26 mouse cellular contexts compared by ENCODE assay signal in genomic region chr19:18979996-18980395, GRCm38 (mm10).
DNase-seq lines count a peak whose midpoint lies in the region; ATAC-seq lines count a peak whose summit lies in the region.
"Had no signal": no experiment of that assay in that cellular context is flagged by ENCODE, and none has a peak within 500 bp of the region (broad histone marks: within the 10 kb centered on the region; RNA-seq: fewer than 3 reads in every experiment).

No protein-coding gene starts in this region.

- no peaks in the 10 kb centered on the region for H3K27me3 ChIP-seq in forebrain, embryonic 11.5 days (ENCODE audit: control insufficient read depth, insufficient read depth, low read length)
- no peaks in the 10 kb centered on the region for H3K27me3 ChIP-seq in forebrain, embryonic 15.5 days
- H3K27me3 ChIP-seq: CH12.LX; embryonic facial prominence, embryonic 13.5 days; embryonic facial prominence, embryonic 15.5 days; forebrain, embryonic 13.5 days had no signal

- no peaks in the 10 kb centered on the region for H3K9me3 ChIP-seq in forebrain, embryonic 11.5 days (ENCODE audit: control insufficient read depth, low read length)
- H3K9me3 ChIP-seq in forebrain, embryonic 15.5 days: no peaks in the 10 kb centered on the region
- H3K9me3 ChIP-seq: embryonic facial prominence, embryonic 13.5 days; embryonic facial prominence, embryonic 15.5 days; forebrain, embryonic 10.5 days; forebrain, embryonic 13.5 days; G1E had no signal

- H3K27ac ChIP-seq in forebrain, embryonic 11.5 days (ENCODE audit: low read depth, low read length): no peak overlapping the region
- H3K27ac ChIP-seq in forebrain, embryonic 15.5 days (replicated peaks): no peak overlapping the region
- H3K27ac ChIP-seq: embryonic facial prominence, embryonic 13.5 days; embryonic facial prominence, embryonic 15.5 days; forebrain, embryonic 10.5 days; forebrain, embryonic 13.5 days had no signal

- H3K4me2 ChIP-seq in forebrain, embryonic 11.5 days (ENCODE audit: low read depth, low read length, severe bottlenecking): no peak overlapping the region
- H3K4me2 ChIP-seq in forebrain, embryonic 15.5 days (replicated peaks): no peak overlapping the region
- H3K4me2 ChIP-seq: embryonic facial prominence, embryonic 13.5 days; embryonic facial prominence, embryonic 15.5 days; forebrain, embryonic 13.5 days had no signal

- no peak overlapping the region for H3K9ac ChIP-seq in forebrain, embryonic 11.5 days (ENCODE audit: low read length)
- H3K9ac ChIP-seq in forebrain, embryonic 15.5 days (replicated peaks): no peak overlapping the region
- H3K9ac ChIP-seq: embryonic facial prominence, embryonic 13.5 days; embryonic facial prominence, embryonic 15.5 days; forebrain, embryonic 13.5 days had no signal

- H3K4me3 ChIP-seq in forebrain, embryonic 11.5 days (ENCODE audit: low read depth, low read length): no peak overlapping the region
- no peak overlapping the region for H3K4me3 ChIP-seq in forebrain, embryonic 15.5 days
- H3K4me3 ChIP-seq: embryonic facial prominence, embryonic 13.5 days; embryonic facial prominence, embryonic 15.5 days; erythroblast, embryonic 14.5 days; forebrain, embryonic 10.5 days; forebrain, embryonic 13.5 days had no signal

- no peaks in the 10 kb centered on the region for H3K36me3 ChIP-seq in forebrain, embryonic 11.5 days (ENCODE audit: control insufficient read depth, insufficient read depth, low read length)
- H3K36me3 ChIP-seq in forebrain, embryonic 15.5 days: no peaks in the 10 kb centered on the region
- H3K36me3 ChIP-seq: embryonic facial prominence, embryonic 13.5 days; embryonic facial prominence, embryonic 15.5 days; forebrain, embryonic 10.5 days; G1E had no signal

- ATAC-seq in forebrain, embryonic 11.5 days (replicated peaks; ENCODE audit: low FRiP score): no peak; the same call in 1 of the 2 replicates
- no peak for ATAC-seq in forebrain, embryonic 15.5 days (replicated peaks)
- no peak for ATAC-seq in megakaryocyte progenitor cell, adult 5-6 weeks (replicated peaks; ENCODE audit: poor library complexity)
- ATAC-seq: activated CD4-positive, CD25-positive, alpha-beta regulatory T cell, adult 4 months; CD4-positive, CD25-positive, alpha-beta regulatory T cell, adult 4 months; forebrain, embryonic 13.5 days; forebrain, embryonic 16.5 days; Patski had no signal

- DNase-seq in adrenal gland, adult 2 months: peak; percentile 64
- no peak for DNase-seq in adrenal gland, postnatal 25 days
- peak; percentile 48 for DNase-seq in forebrain, embryonic 11.5 days (ENCODE audit: low spot score)
- peak; percentile 29 for DNase-seq in adrenal gland, postnatal 10 days
- DNase-seq in retina, embryonic 14.5 days (ENCODE audit: low spot score): peak; percentile 38
- DNase-seq in urinary bladder, postnatal 4 days (ENCODE audit: low spot score in 2 of 2): no peak
- DNase-seq: B cell, adult 2 months; cerebellum, adult 18-20 months; cerebellum, adult 8-10 months; cerebellum, adult 9-11 months; cerebellum, postnatal 14 days; cerebellum, postnatal 36 days; embryo, embryonic 11 days had no signal

- no peaks in the 10 kb centered on the region for H3K4me1 ChIP-seq in forebrain, embryonic 11.5 days (replicated peaks; ENCODE audit: control insufficient read depth, insufficient read depth, low read length)
- H3K4me1 ChIP-seq in forebrain, embryonic 15.5 days: no peaks in the 10 kb centered on the region
- H3K4me1 ChIP-seq: embryonic facial prominence, embryonic 13.5 days; embryonic facial prominence, embryonic 15.5 days; forebrain, embryonic 13.5 days had no signal

- 65% methylated on average over 5 of the region's 5 CpGs for WGBS in forebrain, embryonic 11.5 days
- WGBS in forebrain, embryonic 15.5 days: 42% methylated on average over 5 of the region's 5 CpGs

Comparison
In these comparisons a context has a peak if more than half of its experiments do, and no peak if none do; other contexts are left out.
1. DNase-seq: peak in adrenal gland, adult 2 months (single experiment), forebrain, embryonic 11.5 days (single experiment), adrenal gland, postnatal 10 days (single experiment) and retina, embryonic 14.5 days (single experiment); none in adrenal gland, postnatal 25 days (single experiment) and urinary bladder, postnatal 4 days (0 of 2).